Mouse (Mus musculus): ENCODE data around the gene Sytl4. TPM values are rescaled to one million over a fixed set of nuclear protein-coding genes. Genes with fewer than 3 reads are reported as not detected.

Sytl4 gene
- 15.0 and 17.6 TPM in 2 replicates for total RNA-seq (2017)

DNA sequence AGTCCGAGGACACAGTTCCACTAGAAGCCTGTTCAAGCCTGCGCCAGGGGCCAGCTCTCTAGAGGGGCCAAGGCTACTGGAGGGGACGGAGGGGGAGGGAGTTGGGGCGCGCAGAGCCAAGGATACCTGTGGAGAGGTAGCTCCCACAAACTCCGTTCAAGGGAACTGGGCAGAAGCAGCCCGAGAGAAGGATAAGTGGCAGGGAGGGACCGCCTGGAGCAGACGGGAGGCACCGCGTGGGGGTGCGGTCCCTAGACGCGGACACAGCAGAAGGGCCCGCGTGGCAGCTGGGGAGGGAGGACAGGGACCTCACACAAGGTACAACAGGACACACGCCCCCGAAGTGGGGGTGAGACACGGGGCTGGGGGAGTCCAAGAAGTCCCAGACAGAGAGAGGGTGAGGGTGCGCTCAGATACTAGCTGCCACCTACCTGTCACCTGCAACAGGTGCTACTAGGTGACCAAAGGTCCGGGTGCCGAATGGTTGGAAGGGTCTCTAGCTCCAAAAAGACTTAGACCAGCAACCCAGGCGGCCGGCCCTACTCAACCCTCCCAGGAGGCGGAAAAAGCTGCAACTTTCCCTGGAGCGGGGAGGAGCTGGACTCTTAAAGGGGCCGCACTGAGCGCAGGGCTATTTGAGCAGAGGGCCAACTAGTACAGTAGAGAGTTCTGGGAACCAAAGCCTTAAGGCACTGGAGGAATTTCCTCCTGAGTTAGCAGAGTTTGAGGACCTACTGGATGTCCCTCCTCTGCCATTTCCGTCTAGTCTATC lies at the start of gene Sytl4:
Sytl4 (minus strand) TSS at position 582 of the 772 bp plus-strand sequence.
- peak; percentile 66 to 83; a peak in 3 of 4 replicates for ATAC-seq (replicated peaks in 1 of 2; ENCODE audit: insufficient read depth in 1 of 2, low FRiP score in 2 of 2, low TSS enrichment in 1 of 2, low read depth in 1 of 2, poor library complexity in 2 of 2, severe bottlenecking in 2 of 2)

DNA sequence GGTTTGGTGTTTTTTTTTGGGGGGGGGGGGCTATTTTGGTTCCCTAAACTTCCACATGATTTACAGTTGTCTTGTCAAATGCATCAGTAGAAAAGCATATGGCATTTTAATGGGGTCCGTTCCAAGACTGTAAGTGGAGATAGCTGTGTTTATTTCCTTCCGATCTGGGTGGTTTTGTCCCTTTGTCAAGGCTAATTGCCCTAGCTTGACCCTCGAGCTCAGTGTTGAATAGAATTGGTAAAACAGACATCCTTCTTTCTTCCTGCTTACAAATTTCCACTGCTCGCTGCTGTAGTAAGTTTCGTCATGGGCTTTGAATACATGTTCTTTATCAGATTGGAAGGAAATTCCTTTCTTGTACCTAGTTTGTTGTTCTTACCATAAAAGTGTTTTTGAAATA lies 39.1 kb upstream of the Sytl4 start:
- no peak for ATAC-seq (replicated peaks in 1 of 2; ENCODE audit: insufficient read depth in 1 of 2, low FRiP score in 2 of 2, low TSS enrichment in 1 of 2, low read depth in 1 of 2, poor library complexity in 2 of 2, severe bottlenecking in 2 of 2)

DNA sequence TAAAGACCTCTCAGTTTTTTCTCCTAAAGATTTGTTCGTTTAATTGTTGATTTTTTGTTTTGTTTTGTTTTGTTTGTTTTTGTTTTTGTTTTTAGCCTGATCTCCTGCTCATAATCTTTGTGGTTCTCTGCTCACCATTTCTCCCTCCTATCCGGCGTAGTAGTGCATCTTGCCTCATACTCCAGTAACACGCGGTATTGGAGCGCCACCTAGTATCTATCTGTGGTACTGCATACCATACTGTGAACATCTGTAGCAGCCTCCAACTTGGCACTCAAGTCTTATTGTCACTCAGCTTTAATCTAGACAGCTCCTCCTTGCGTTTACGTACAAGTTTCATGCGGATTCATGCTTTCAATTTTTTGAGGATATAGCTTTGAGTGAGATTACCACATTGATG lies 37.4 kb upstream of the Sytl4 start:
- ATAC-seq (replicated peaks in 1 of 2; ENCODE audit: insufficient read depth in 1 of 2, low FRiP score in 2 of 2, low TSS enrichment in 1 of 2, low read depth in 1 of 2, poor library complexity in 2 of 2, severe bottlenecking in 2 of 2): peak; percentile 83 to 87; a peak in 3 of 4 replicates

DNA sequence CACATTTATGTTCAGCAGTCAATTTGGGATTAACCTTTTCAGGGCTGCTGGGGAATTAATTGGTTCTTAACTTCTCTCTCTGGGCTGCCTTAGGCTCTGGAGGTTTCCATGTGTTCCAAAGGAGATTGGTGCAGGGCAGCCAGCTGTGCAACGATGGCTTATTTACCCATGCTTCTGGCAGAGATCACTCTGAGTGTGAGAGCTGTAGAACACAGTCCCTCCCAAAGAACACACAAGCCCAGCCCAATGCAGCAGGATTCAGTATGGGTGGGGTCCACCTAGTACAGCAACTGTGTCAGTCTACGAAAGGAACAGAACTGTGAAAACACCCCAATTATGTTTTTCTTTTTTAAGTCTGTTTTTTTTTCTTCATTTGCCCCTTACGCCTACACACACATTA lies 14.3 kb upstream of the Sytl4 start:
- ATAC-seq (replicated peaks in 1 of 2; ENCODE audit: insufficient read depth in 1 of 2, low FRiP score in 2 of 2, low TSS enrichment in 1 of 2, low read depth in 1 of 2, poor library complexity in 2 of 2, severe bottlenecking in 2 of 2): no peak

DNA sequence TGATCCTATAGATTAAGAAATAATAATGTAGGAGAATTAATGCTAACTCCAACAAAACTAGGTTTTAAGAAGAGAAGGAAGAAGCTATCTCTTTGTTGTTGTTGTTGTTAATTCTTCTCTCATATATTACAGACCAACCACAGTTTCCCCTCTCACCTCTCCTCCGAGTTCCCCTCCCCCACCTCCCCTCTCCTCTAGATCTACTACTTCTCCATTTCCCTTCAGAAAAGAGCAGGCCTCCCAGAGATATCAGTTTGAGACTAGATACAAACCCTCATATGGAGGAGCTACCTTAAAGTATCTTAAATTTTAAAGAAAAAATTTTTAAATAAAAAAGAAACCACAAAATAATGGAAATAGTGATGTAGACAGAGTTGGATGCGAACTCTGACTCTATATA lies 17.0 kb downstream of the Sytl4 start:
- ATAC-seq (replicated peaks in 1 of 2; ENCODE audit: insufficient read depth in 1 of 2, low FRiP score in 2 of 2, low TSS enrichment in 1 of 2, low read depth in 1 of 2, poor library complexity in 2 of 2, severe bottlenecking in 2 of 2): no peak

DNA sequence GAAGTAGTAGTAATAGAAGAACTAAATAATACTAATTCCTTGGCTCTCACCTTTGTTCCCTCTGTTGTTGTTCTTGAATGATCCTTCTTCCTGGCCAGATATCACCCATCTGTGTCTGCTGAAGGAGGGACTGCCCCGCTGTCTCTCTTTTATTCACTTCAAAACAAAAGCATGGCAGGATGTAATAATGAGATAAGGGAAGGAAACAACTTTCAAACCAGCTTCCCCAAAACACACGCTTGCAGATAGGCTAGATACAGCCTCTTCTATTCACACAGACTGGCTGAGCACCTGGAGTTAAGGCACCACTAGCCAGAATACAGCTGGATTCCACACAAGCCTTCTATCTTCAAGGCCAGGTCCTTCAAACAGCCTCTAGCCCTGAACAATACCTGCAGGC lies 21.0 kb downstream of the Sytl4 start:
- peak; percentile 62 to 71 for ATAC-seq (replicated peaks in 1 of 2; ENCODE audit: insufficient read depth in 1 of 2, low FRiP score in 2 of 2, low TSS enrichment in 1 of 2, low read depth in 1 of 2, poor library complexity in 2 of 2, severe bottlenecking in 2 of 2)

DNA sequence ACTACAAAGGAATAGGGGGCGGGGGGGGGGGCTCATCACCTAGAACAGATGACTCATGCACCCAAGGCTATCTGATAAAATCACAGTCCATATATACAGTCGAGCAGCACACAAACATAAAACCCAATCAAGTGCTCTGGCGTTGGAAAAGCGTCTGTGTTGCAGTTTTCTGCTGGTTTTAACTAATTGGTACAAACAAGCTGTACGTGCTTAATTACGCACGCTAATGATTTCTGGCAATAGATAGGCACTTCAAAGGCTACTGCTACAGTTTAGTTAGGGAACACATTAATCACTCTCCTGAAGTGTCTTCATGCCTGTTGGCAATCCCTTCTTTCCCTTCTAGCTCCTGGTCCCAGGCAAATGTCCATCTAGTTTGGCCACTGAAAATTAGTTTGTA lies 27.0 kb downstream of the Sytl4 start:
- no peak for ATAC-seq (replicated peaks in 1 of 2; ENCODE audit: insufficient read depth in 1 of 2, low FRiP score in 2 of 2, low TSS enrichment in 1 of 2, low read depth in 1 of 2, poor library complexity in 2 of 2, severe bottlenecking in 2 of 2)

DNA sequence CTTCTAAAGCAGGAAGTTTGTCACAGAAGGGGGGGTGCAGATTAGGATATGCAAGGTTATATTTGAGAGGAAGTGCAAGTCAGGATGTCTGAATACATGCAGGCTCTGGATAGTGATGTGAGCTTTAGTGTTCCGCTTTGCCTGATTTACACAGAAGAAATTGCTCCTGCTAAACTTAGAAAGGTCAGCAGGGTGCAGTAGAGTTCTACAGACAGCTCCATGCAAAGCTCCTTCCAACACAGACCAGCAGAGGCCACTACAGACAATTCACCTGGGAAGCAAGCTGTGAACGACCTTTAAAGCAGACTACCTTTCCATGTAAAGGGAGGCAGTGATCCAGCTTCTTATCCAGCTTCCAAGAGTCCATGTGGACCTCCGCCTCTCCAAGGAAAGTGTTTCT lies 34.2 kb downstream of the Sytl4 start:
- peak; percentile 76 to 95; a peak in 3 of 4 replicates for ATAC-seq (replicated peaks in 1 of 2; ENCODE audit: insufficient read depth in 1 of 2, low FRiP score in 2 of 2, low TSS enrichment in 1 of 2, low read depth in 1 of 2, poor library complexity in 2 of 2, severe bottlenecking in 2 of 2)

DNA sequence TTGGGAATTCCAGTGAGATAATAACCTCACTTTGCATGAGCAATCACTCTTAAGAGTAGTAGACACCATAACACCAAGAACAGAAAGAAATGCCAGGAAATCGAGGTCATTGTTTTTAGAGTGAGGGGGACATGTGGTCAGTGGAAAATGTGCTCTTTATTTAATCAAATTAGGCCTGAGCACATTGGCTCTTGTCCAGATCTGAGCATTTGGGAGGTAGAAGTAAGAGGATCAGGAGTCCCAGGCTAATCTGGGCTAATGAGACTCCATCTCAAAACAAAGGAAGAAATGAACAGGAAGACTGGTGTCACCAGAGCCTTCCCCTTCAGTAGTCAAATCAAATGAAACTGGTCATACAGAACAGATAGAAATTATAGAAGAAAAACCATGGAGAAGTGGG lies 42.1 kb downstream of the Sytl4 start:
- no peak for ATAC-seq (replicated peaks in 1 of 2; ENCODE audit: insufficient read depth in 1 of 2, low FRiP score in 2 of 2, low TSS enrichment in 1 of 2, low read depth in 1 of 2, poor library complexity in 2 of 2, severe bottlenecking in 2 of 2)

DNA sequence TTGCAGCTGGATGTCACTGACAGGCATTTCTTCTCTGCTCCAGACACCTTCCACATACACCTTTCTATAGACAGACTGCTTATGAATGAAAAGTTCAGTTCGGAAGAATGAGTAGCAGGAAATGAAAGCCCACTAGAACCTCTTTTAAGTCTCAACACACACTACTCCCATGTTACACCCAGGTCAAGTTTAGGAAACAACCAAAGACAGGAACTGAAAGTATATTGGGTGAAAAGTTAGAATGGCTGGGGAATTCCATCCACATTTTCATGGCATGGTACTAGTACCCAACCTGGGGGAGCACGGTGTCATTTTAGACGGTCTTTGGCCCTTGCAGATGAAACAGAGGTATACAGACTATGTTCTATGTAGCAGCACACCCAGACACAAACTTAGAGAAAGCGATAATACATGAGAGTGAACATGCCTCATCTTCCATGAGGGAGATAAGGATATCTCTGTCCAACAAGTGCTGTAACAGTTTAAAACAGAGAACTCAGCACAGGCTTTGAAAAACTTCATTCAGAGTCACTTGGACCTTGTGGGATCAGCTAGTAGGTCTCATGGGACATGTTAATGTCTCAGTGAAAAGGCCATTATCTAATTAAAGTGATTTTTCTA lies 44.9 kb downstream of the Sytl4 start:
- no peak for ATAC-seq (replicated peaks in 1 of 2; ENCODE audit: insufficient read depth in 1 of 2, low FRiP score in 2 of 2, low TSS enrichment in 1 of 2, low read depth in 1 of 2, poor library complexity in 2 of 2, severe bottlenecking in 2 of 2)

DNA sequence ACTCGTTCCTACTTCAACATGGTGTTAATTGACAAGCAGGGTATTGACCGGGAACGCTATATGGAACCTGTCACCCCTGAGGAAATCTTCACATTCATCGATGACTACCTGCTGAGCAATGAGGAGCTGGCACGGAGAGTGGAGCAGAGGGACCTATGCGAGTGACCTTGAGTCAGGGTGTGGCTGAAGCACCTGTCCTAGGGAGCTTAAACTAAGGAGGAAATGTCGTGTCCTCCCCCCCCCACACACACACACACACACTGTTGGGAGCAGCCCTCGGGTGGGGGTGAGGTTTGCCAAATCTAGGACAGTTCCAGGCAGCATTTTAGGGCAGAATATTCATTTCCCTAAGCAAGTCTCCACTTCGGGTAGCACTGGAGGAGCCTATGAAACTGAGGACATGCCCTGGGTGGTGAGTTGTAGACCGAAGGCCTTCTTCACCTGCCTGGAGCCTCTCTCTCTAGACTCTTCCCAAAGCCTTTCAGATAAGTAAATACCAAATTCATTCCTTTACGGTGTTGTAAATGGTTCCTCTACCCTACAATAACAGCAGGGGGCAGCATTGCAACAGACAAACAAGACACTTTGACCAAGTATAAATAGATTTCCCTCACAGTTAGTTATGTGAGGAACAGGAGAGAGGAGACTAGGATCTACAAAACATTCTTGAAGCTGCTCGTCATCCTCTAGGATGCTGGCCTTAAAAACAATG lies 50.2 kb downstream of the Sytl4 start:
- peak in 1 of 2 experiments; percentile 49; a peak in 1 of 4 replicates for ATAC-seq (replicated peaks in 1 of 2; ENCODE audit: insufficient read depth in 1 of 2, low FRiP score in 2 of 2, low TSS enrichment in 1 of 2, low read depth in 1 of 2, poor library complexity in 2 of 2, severe bottlenecking in 2 of 2)

DNA sequence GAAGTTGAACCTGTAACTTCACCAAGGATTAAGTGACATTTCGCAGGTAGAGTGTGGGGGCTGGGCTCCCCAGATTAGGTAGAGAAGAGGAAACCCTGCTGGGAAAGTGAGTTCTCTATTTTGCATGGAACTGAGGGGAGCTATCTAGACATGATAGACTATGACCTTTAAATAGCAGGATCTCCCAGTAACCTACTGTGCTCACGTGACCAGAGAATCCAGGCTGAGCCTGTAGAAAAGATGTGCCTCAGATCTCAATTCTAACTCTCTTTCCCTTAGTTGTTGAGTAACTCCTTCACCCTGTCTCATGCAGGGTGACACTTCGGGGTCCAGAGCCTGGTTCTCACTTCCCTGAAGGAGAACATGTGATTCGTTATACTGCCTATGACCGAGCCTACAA lies 54.9 kb downstream of the Sytl4 start:
- ATAC-seq (replicated peaks in 1 of 2; ENCODE audit: insufficient read depth in 1 of 2, low FRiP score in 2 of 2, low TSS enrichment in 1 of 2, low read depth in 1 of 2, poor library complexity in 2 of 2, severe bottlenecking in 2 of 2): 0 out of 4 replicates have a peak, but pooled peaks of 1 of the 2 experiments have one; percentile 32

DNA sequence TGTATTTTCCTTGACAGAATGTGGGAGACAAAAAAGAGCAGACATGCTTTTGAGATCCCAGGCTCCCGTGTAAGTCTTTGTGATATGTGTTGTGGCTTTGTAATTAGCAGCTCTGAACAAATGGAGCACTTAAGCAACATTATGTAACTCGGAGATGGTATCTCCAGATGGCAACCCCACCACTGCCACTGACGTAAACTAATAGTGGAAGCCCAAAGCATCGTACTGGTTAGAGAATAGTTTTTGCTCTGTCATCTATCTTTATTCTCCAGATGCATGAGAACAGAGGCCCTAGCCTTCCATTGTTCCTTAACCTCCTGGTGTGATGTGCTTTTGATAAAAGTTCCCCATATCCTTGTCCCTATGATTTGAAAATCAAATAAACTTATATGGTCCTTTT lies 60.4 kb downstream of the Sytl4 start:
- no peak for ATAC-seq (replicated peaks in 1 of 2; ENCODE audit: insufficient read depth in 1 of 2, low FRiP score in 2 of 2, low TSS enrichment in 1 of 2, low read depth in 1 of 2, poor library complexity in 2 of 2, severe bottlenecking in 2 of 2)

DNA sequence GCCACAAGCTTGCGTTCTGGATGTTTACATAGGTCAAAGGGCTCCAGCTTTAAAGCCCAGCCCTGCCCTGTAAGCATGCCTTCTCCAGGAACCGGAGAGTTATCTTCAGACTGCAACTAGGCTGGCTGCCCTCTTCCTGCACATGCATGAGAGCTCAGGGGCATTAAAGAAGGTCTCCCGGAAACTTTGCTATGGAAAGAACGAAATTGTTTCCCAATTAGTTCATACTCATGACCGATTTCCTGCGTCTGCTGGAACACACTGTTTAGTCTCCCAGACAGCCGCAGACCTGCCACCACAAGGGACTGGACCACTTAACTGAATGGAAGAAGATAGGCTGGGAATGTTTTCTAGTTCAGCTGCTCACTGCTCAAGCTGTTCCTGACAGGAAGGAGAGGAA lies 67.4 kb downstream of the Sytl4 start:
- ATAC-seq (replicated peaks in 1 of 2; ENCODE audit: insufficient read depth in 1 of 2, low FRiP score in 2 of 2, low TSS enrichment in 1 of 2, low read depth in 1 of 2, poor library complexity in 2 of 2, severe bottlenecking in 2 of 2): no peak

DNA sequence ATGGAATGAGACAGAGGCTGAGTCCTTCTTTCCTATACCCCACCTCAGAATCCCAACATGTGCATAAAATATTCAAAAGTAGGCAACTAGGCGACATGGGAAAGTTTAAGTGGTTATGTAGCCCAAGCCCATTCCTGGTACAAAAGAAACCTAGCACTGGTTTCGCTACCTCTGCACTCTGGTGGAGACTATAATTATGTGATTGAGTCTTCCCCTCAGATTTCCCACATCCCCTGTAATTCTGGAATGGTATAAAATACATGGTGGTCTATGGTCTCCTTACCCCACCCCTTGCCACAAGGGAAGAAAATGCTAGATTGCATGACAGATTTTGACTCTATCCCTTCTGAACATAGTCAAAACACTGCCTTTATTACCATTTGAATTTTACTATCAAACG lies 68.6 kb downstream of the Sytl4 start:
- no peak for ATAC-seq (replicated peaks in 1 of 2; ENCODE audit: insufficient read depth in 1 of 2, low FRiP score in 2 of 2, low TSS enrichment in 1 of 2, low read depth in 1 of 2, poor library complexity in 2 of 2, severe bottlenecking in 2 of 2)

DNA sequence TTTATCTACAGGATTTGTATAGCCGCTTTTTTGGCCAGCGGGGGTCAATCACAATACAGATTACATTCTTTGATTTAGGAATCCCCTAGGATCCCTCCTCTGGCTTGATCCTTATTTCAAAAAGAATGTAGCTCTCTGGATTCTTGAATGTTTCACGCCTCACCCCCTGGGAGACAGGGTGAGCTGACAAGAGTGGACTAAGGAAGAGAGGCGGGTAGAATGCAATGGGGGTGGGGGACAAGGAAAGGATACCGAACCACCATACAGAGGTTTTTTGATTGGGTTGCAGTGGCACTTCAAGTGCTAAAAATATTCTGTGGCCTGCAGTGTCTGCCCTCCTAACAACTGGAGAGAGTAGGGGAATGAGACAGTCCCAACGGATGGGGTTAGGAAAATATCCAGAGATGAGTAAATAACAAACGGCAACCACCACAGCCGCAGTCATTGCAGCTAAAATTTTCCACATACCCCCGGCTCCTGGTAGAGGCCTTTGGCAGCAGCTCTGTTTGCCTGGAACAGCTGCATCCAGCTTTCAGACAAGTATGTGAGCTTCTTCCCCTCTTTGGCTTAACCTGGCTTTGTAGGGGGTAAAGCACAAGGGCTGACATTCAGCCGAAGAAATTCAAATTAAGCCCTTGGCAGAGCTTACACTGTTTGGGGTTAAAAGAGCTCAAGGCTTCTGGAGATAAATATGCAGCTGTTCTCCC lies 70.1 kb downstream of the Sytl4 start:
- no peak for ATAC-seq (replicated peaks in 1 of 2; ENCODE audit: insufficient read depth in 1 of 2, low FRiP score in 2 of 2, low TSS enrichment in 1 of 2, low read depth in 1 of 2, poor library complexity in 2 of 2, severe bottlenecking in 2 of 2)

DNA sequence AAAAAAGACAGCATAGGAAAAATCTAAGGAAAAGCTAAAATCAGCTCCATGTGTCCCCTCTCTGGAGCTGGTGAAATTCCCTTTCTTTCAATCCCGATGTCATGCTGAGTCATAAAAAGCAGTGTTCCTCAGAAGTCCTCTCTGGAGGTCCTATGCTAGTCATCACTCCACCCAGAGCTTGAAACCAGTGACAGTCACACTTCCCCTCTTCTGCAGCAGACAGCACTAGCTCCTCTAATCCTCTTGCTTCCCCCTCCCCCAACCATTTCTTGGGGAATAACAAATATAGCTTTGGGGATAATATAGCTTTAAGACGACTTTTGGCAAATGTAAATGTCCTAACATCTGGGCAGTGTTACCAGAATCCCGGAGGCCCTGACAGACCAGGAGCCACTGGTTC lies 73.4 kb downstream of the Sytl4 start, which contains the start of gene Srpx2:
Srpx2 (plus strand) TSS at position 166 of the 400 bp plus-strand sequence.
- ATAC-seq (replicated peaks in 1 of 2; ENCODE audit: insufficient read depth in 1 of 2, low FRiP score in 2 of 2, low TSS enrichment in 1 of 2, low read depth in 1 of 2, poor library complexity in 2 of 2, severe bottlenecking in 2 of 2): no peak
